Mouse (Mus musculus) brain, embryonic 14.5 days (tissue): ENCODE results near the gene Bmp7. TPM values are rescaled to one million over a fixed set of nuclear protein-coding genes. Genes with fewer than 3 reads are reported as not detected.

Source experiments
- DNase-seq: peaks from one replicate; pipeline ENCODE4 v3.0.0-alpha.2; 2011; ENCODE audit warnings: low read depth
- CTCF ChIP-seq: fragments of 200-500 bp; IDR thresholded peaks from 2 replicates; pipeline ENCODE4 v1.5.1; 2012; ENCODE audit warnings: inconsistent platforms, mild to moderate bottlenecking, moderate library complexity, borderline replicate concordance; ENCODE audit not compliant: insufficient read depth, insufficient read length; ENCODE audit errors: extremely low read depth
- POLR2A ChIP-seq: fragments of 200-500 bp; IDR thresholded peaks from 2 replicates; pipeline ENCODE4 v1.6.1; 2012; ENCODE audit warnings: mild to moderate bottlenecking, inconsistent platforms, borderline replicate concordance; ENCODE audit not compliant: poor library complexity, insufficient read depth, insufficient read length, severe bottlenecking; ENCODE audit errors: extremely low read depth
- polyA plus RNA-seq: library from polyadenylated mRNA; depleted of rRNA; stranded (reverse); fragments of >200 nt; gene quantifications from 2 replicates; pipeline ENCODE4 v1.2.3, GENCODE M21; 2012; rRNA removed

Bmp7 gene
- polyA plus RNA-seq, 1 experiment: 26.0 TPM

- DNase-seq: no peak
- no peak for TF ChIP-seq POLR2A
- no peak for TF ChIP-seq CTCF
Observed at GRCm38 (mm10) chr2:172839317-172839980, 100.7 kb downstream of the Bmp7 start.

GRCm38 (mm10) chr2:172836516-172836915, 103.6 kb downstream of the Bmp7 start:
- no peak for DNase-seq
- TF ChIP-seq POLR2A (no peak), CTCF (no peak)

GRCm38 (mm10) chr2:172833196-172833595, 106.9 kb downstream of the Bmp7 start:
- TF ChIP-seq POLR2A (no peak), CTCF (no peak)
- DNase-seq: peak; percentile 77

GRCm38 (mm10) chr2:172831762-172832161, 108.4 kb downstream of the Bmp7 start:
- DNase-seq: peak; percentile 77
- TF ChIP-seq POLR2A: no peak
- TF ChIP-seq CTCF: peak; percentile 82

- peak; percentile 81 for DNase-seq
- TF ChIP-seq CTCF (peak; percentile 99), POLR2A (no peak)
Observed at GRCm38 (mm10) chr2:172831133-172831532, 109.0 kb downstream of the Bmp7 start.

- TF ChIP-seq CTCF (no peak), POLR2A (no peak)
- no peak for DNase-seq
Observed at GRCm38 (mm10) chr2:172828229-172828628, 111.9 kb downstream of the Bmp7 start.

GRCm38 (mm10) chr2:172827564-172827963, 112.6 kb downstream of the Bmp7 start:
- no peak for TF ChIP-seq POLR2A
- peak; percentile 60 for TF ChIP-seq CTCF
- peak; percentile 49 for DNase-seq

- TF ChIP-seq POLR2A (no peak), CTCF (no peak)
- DNase-seq: no peak
Observed at GRCm38 (mm10) chr2:172825785-172826145, 114.4 kb downstream of the Bmp7 start.

- TF ChIP-seq POLR2A (no peak), CTCF (peak; percentile 79)
- DNase-seq: peak; percentile 87
Observed at GRCm38 (mm10) chr2:172824906-172825784, 115.0 kb downstream of the Bmp7 start.

- no peak for DNase-seq
- TF ChIP-seq POLR2A: no peak
- no peak for TF ChIP-seq CTCF
Observed at GRCm38 (mm10) chr2:172818631-172819230, 121.4 kb downstream of the Bmp7 start.

Other genes with a start within 250 kb of the Bmp7 start
- 1.6 and 1.7 TPM in 2 replicates for gene Spo11, start 37.4 kb upstream of the Bmp7 start, polyA plus RNA-seq
- 119 and 147 TPM in 2 replicates for gene Rae1, start 59.8 kb upstream of the Bmp7 start, polyA plus RNA-seq
- 60.9 and 70.5 TPM in 2 replicates for gene Rbm38, start 80.2 kb upstream of the Bmp7 start, polyA plus RNA-seq
- gene Ctcfl, start 179.2 kb upstream of the Bmp7 start, polyA plus RNA-seq: not detected in 2 replicates
- not detected in 2 replicates for gene Pck1, start 212.7 kb upstream of the Bmp7 start, polyA plus RNA-seq